Mouse (Mus musculus): ENCODE data around the gene Angptl2. TPM values are rescaled to one million over a fixed set of nuclear protein-coding genes. Genes with fewer than 3 reads are reported as not detected.

Angptl2 gene
- polyA plus RNA-seq, 1 experiment from 2014 or later: 35.8 TPM

DNA sequence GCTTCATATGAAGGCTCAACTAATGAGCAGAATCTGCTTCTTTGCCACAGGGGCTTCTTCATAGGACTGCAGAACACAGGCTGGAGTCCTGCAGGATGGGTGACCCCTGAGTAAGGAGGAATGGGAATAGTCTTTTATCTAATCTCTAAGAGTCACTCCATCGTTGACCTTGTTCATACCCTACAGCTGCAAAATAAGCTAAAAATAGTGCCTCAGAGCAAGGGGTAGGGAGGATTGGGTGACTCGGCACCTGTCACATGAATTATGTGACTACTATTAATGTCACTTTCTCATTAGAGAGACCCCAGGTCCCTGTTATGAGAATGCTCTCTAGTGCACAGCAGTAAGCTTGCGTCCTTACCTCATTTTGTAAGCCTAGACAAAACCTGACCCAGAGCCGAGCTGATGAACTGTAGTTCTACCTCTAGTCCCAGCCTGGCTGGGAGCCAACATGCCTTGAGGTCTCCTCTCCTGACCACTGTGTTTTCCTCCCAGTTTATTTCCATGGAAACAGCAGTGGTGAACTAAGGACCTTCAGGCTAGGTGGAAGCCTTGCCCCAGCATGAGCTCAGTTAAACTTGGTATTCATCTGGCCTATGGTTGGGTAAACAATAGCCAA, 37.8 kb downstream of the Angptl2 start:
- no peak overlapping the region for H3K4me2 ChIP-seq (ENCODE audit: low read depth, low read length)
- no peak overlapping the region for H3K9ac ChIP-seq (ENCODE audit: low read length)
- whole genome bisulfite sequencing: 51% methylated on average over 4 of the region's 4 CpGs
- no peaks in the 10 kb centered on the region for H3K27me3 ChIP-seq (ENCODE audit: control insufficient read depth, insufficient read depth, low read depth, low read length)
- no peaks in the 10 kb centered on the region for H3K36me3 ChIP-seq (ENCODE audit: control insufficient read depth, insufficient read depth, low read length)
- no peak overlapping the region for H3K4me3 ChIP-seq (ENCODE audit: low read length)
- no peak overlapping the region for H3K27ac ChIP-seq (ENCODE audit: low read length)
- ATAC-seq (ENCODE audit: low read depth): no peak
- no peaks in the 10 kb centered on the region for H3K4me1 ChIP-seq (replicated peaks; ENCODE audit: control insufficient read depth, insufficient read depth, low read length)
- H3K9me3 ChIP-seq (ENCODE audit: control insufficient read depth, low read length): no peaks in the 10 kb centered on the region

DNA sequence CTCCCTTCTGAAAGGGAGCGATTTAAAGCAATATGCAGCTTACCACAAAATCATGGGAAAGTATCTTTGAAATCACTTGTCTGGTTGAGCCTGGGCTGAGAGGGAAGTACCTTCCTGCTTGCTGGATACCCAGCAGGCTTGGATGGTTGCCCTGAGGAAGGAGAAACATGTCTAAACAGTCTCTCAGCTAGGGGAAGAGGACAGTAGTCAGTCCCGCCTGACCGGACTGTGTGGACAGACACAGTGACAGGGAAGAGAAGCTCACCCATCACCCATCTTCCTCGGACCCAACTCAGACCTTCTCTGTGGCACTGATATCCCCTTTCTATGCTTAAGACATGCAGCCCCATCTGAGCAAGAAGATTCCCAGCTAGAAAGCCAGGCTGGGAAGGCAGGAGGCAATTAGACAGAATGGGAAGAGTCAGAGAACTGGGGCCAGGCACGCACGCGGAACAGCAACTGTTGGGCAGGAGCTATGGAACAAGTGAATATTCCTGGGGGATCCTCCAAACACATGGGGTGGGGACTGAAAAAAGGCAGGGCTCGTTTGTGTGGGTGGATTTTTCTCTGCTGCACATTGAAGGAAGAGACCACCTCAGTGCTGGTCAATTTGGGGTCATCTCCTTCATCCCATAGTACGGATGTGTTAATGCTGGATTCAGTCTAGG, 38.6 kb downstream of the Angptl2 start:
- Histone ChIP-seq H3K4me3 (ENCODE audit: low read length) (no peak overlapping the region), H3K36me3 (ENCODE audit: control insufficient read depth, insufficient read depth, low read length) (no peaks in the 10 kb centered on the region), H3K9ac (ENCODE audit: low read length) (no peak overlapping the region), H3K4me1 (replicated peaks; ENCODE audit: control insufficient read depth, insufficient read depth, low read length) (no peaks in the 10 kb centered on the region), H3K27me3 (ENCODE audit: control insufficient read depth, insufficient read depth, low read depth, low read length) (no peaks in the 10 kb centered on the region), H3K9me3 (ENCODE audit: control insufficient read depth, low read length) (no peaks in the 10 kb centered on the region), H3K4me2 (ENCODE audit: low read depth, low read length) (no peak overlapping the region), H3K27ac (ENCODE audit: low read length) (no peak overlapping the region)
- no peak for ATAC-seq (ENCODE audit: low read depth)
- WGBS: 72% methylated on average over 9 of the region's 9 CpGs

DNA sequence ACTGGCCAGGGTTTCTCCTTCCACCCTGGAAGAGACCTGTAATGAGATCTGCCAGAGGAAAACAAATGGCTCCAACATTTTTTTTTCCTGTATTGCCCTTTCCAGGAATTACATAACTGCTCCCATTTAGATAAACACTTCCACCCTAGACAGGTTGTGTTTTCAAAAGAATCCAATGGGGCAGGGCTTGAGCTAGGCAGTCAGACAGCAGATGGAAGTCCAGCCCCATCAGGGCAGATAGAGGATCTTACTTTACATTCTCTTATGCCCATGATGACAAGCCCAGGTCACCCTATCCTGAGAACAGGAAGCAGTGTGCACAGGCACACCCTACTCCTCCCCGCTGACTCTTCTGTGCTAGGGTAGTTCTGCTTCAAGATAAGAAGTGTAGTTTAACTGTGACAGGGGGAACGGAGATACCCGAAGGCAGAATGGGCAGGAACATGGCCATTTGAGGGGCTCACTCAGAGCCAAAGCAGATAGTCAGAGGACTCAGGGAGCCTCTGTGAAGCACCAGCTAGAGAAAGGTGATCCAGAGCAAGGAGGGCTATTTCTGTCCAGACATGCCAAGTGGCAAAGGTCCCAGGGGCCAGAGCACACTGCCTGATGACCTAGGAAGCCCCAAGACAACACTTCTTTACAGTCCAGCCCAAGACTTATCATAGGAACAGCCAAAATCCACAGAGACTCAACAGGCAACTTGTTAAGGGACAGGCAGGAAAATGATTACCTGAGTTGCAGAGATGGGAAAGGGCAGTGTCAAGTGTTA, 41.1 kb downstream of the Angptl2 start:
- no peak for ATAC-seq (ENCODE audit: low read depth)
- no peaks in the 10 kb centered on the region for H3K9me3 ChIP-seq (ENCODE audit: control insufficient read depth, low read length)
- H3K4me2 ChIP-seq (ENCODE audit: low read depth, low read length): no peak overlapping the region
- H3K9ac ChIP-seq (ENCODE audit: low read length): no peak overlapping the region
- no peak overlapping the region for H3K4me3 ChIP-seq (ENCODE audit: low read length)
- H3K4me1 ChIP-seq (replicated peaks; ENCODE audit: control insufficient read depth, insufficient read depth, low read length): no peaks in the 10 kb centered on the region
- no peak overlapping the region for H3K27ac ChIP-seq (ENCODE audit: low read length)
- no peaks in the 10 kb centered on the region for H3K27me3 ChIP-seq (ENCODE audit: control insufficient read depth, insufficient read depth, low read depth, low read length)
- H3K36me3 ChIP-seq (ENCODE audit: control insufficient read depth, insufficient read depth, low read length): no peaks in the 10 kb centered on the region
- 70% methylated on average over 3 of the region's 3 CpGs for WGBS

DNA sequence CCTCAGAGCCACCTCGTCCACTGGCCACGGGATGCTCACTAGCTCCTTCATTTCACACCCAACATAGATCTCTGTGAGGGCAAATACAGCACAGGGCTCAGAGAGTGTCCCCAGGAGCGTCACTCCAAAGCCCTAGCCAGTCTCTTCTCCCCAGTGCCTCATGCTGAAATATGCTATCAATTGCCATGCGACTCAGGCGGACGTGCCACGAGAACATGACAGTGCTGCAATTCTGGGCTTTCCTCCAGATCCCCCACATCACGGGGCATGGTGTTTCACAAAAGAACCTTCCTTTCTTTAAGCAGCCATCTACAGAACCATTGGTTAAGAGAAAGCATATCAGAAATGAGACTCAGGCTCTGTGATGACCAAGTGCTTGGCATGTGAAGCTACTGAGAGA, 44.9 kb downstream of the Angptl2 start:
- Histone ChIP-seq H3K4me3 (ENCODE audit: low read length) (no peak overlapping the region), H3K27ac (ENCODE audit: low read length) (no peak overlapping the region), H3K4me2 (ENCODE audit: low read depth, low read length) (no peak overlapping the region), H3K9me3 (ENCODE audit: control insufficient read depth, low read length) (no peaks in the 10 kb centered on the region), H3K27me3 (ENCODE audit: control insufficient read depth, insufficient read depth, low read depth, low read length) (no peaks in the 10 kb centered on the region), H3K4me1 (replicated peaks; ENCODE audit: control insufficient read depth, insufficient read depth, low read length) (no peaks in the 10 kb centered on the region), H3K36me3 (ENCODE audit: control insufficient read depth, insufficient read depth, low read length) (no peaks in the 10 kb centered on the region), H3K9ac (ENCODE audit: low read length) (no peak overlapping the region)
- 65% methylated on average over 8 of the region's 8 CpGs for WGBS
- no peak for ATAC-seq (ENCODE audit: low read depth)

DNA sequence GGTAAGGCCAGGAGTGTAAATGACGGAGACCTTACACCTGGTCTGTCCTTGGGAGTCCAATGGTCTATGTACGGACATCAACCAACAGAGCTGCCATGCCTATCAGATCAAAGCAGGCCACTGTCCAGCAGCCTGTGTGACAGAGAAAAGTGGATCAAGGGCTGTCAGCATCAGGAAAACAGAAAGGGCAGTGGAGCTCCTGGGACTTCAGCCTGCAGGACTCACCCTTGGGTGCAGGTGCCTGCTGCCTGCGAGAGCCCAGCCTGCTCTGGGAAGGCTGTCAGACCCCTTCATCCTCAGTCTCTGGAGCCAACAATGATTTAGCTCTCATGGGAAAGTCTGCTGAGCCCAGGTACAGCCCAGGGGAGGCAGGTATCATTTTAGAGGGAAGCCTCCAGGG, 45.6 kb downstream of the Angptl2 start:
- no peak for ATAC-seq (ENCODE audit: low read depth)
- 88% methylated on average over 3 of the region's 3 CpGs for WGBS
- Histone ChIP-seq H3K9me3 (ENCODE audit: control insufficient read depth, low read length) (no peaks in the 10 kb centered on the region), H3K27me3 (ENCODE audit: control insufficient read depth, insufficient read depth, low read depth, low read length) (no peaks in the 10 kb centered on the region), H3K4me1 (replicated peaks; ENCODE audit: control insufficient read depth, insufficient read depth, low read length) (no peaks in the 10 kb centered on the region), H3K9ac (ENCODE audit: low read length) (no peak overlapping the region), H3K36me3 (ENCODE audit: control insufficient read depth, insufficient read depth, low read length) (no peaks in the 10 kb centered on the region), H3K27ac (ENCODE audit: low read length) (no peak overlapping the region), H3K4me2 (ENCODE audit: low read depth, low read length) (no peak overlapping the region), H3K4me3 (ENCODE audit: low read length) (no peak overlapping the region)

DNA sequence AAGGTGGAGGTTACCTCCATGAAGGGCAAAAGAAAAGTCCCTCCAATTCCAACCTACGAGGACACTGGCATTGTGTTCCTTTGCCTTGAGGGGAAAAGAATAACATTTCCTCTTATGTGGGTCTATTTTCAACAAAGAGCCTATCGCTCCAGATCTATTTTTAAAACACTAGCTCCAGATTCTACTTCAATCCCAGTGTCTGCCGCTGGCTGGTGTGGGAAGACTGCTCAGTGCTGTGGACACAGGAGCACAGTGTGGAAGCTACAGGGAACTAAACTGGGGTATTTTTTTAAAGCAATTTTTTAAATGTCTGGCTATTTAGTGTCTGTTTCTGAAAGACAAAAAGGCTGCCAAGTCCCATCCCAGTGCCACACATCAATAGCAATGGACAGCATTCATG, 49.9 kb downstream of the Angptl2 start:
- H3K27ac ChIP-seq (ENCODE audit: low read length): peak overlapping the region; percentile 66
- ATAC-seq (ENCODE audit: low read depth): no peak
- no peaks in the 10 kb centered on the region for H3K36me3 ChIP-seq (ENCODE audit: control insufficient read depth, insufficient read depth, low read length)
- H3K9me3 ChIP-seq (ENCODE audit: control insufficient read depth, low read length): no peaks in the 10 kb centered on the region
- H3K9ac ChIP-seq (ENCODE audit: low read length): no peak overlapping the region
- H3K4me1 ChIP-seq (replicated peaks; ENCODE audit: control insufficient read depth, insufficient read depth, low read length): no peaks in the 10 kb centered on the region
- WGBS: 59% methylated on average over 3 of the region's 3 CpGs
- no peak overlapping the region for H3K4me3 ChIP-seq (ENCODE audit: low read length)
- H3K4me2 ChIP-seq (ENCODE audit: low read depth, low read length): no peak overlapping the region
- H3K27me3 ChIP-seq (ENCODE audit: control insufficient read depth, insufficient read depth, low read depth, low read length): no peaks in the 10 kb centered on the region

DNA sequence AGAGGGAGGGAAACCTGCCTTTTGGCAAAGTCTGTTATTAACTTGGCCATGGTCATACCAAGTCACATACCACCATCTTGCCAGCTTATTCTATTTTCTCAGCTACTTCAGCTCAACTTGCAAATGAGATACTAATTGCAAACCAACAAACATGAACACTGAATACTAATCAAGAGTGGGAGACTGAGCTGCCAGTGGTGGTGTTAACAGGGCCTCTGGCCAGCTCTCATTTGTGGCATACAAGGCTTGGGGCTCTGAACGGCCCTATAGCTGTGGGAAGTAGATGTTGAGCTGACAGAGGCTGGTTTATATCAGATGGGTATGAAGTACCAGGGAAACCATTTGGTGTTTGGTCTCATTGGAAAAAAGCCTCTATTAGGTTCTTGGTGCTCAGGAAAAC, 51.2 kb downstream of the Angptl2 start:
- H3K27ac ChIP-seq (ENCODE audit: low read length): no peak overlapping the region

DNA sequence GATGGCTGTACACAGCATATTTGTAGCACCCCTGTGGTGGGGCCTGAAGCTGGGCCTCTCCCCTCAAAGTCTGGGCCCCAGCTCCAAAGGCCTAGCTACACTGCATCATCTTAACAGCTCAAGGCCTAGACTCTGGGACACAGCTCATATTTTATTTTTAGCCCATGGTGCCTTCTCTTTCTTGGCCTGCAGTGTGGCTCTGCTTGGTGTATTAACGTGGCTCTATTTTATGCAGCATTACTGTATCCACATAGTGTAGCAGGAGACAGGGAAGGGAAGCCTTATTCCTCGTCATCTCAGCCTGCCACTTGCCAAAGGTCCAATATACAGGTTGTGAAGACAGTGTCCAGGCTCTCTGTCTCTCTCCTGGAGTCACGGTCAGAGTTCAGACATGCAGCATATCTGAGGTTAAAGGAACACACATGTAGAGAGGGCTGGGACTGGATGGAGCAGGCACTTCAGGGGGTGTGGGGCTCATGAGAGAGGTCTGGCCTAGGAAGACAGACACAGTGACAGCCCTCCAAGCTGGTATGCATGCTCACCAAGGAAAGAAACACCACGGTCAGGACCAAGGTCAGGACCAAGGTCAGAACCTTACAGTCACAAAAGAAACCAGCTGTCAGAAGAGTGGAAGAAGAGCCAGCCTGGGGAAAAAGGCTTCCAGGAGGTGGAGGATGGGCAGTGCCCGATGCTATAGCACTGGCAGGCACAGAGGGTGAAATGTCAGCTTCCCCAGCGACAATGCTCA, 52.7 kb downstream of the Angptl2 start:
- Histone ChIP-seq H3K4me1 (replicated peaks; ENCODE audit: control insufficient read depth, insufficient read depth, low read length) (peaks cover 4% of the 10 kb centered on the region; the same call in 1 of the 2 replicates), H3K4me2 (ENCODE audit: low read depth, low read length) (no peak overlapping the region), H3K27ac (ENCODE audit: low read length) (no peak overlapping the region), H3K9ac (ENCODE audit: low read length) (no peak overlapping the region), H3K36me3 (ENCODE audit: control insufficient read depth, insufficient read depth, low read length) (no peaks in the 10 kb centered on the region), H3K4me3 (ENCODE audit: low read length) (no peak overlapping the region), H3K9me3 (ENCODE audit: control insufficient read depth, low read length) (no peaks in the 10 kb centered on the region), H3K27me3 (ENCODE audit: control insufficient read depth, insufficient read depth, low read depth, low read length) (no peaks in the 10 kb centered on the region)
- 72% methylated on average over 6 of the region's 6 CpGs for WGBS
- no peak for ATAC-seq (ENCODE audit: low read depth)

More for the DNA sequence above, 51.2 kb downstream of the Angptl2 start:
- H3K9ac ChIP-seq (ENCODE audit: low read length): no peak overlapping the region
- no peak overlapping the region for H3K4me2 ChIP-seq (ENCODE audit: low read depth, low read length)
- no peak overlapping the region for H3K4me3 ChIP-seq (ENCODE audit: low read length)
- H3K9me3 ChIP-seq (ENCODE audit: control insufficient read depth, low read length): no peaks in the 10 kb centered on the region
- H3K4me1 ChIP-seq (replicated peaks; ENCODE audit: control insufficient read depth, insufficient read depth, low read length): no peaks in the 10 kb centered on the region
- no peaks in the 10 kb centered on the region for H3K36me3 ChIP-seq (ENCODE audit: control insufficient read depth, insufficient read depth, low read length)
- no peaks in the 10 kb centered on the region for H3K27me3 ChIP-seq (ENCODE audit: control insufficient read depth, insufficient read depth, low read depth, low read length)
- ATAC-seq (ENCODE audit: low read depth): no peak
- 87% methylated on average over 1 of the region's 1 CpGs for WGBS

DNA sequence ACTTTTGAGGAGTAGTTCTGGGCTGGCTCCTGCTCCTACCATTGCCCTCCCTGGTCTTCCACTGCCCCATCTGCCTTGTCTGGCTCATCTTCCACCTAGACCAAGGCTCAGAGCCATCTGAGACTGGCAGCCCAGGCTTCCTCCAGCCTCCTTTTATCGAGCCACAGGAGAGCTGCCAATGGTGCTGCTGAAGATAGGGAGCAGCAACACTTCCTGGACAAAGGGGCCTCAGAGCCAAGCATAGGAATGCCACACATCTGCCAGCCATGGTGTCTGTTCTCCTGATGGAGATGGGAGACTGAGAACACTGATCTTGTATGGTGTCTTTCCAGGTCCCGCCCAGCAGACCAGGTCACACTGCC, 53.2 kb downstream of the Angptl2 start:
- ATAC-seq (ENCODE audit: low read depth): no peak
- no peak overlapping the region for H3K4me3 ChIP-seq (ENCODE audit: low read length)
- no peaks in the 10 kb centered on the region for H3K27me3 ChIP-seq (ENCODE audit: control insufficient read depth, insufficient read depth, low read depth, low read length)
- no peak overlapping the region for H3K27ac ChIP-seq (ENCODE audit: low read length)
- H3K9ac ChIP-seq (ENCODE audit: low read length): no peak overlapping the region
- peaks cover 4% of the 10 kb centered on the region; the same call in 1 of the 2 replicates for H3K4me1 ChIP-seq (replicated peaks; ENCODE audit: control insufficient read depth, insufficient read depth, low read length)
- no peaks in the 10 kb centered on the region for H3K36me3 ChIP-seq (ENCODE audit: control insufficient read depth, insufficient read depth, low read length)
- H3K9me3 ChIP-seq (ENCODE audit: control insufficient read depth, low read length): no peaks in the 10 kb centered on the region
- no peak overlapping the region for H3K4me2 ChIP-seq (ENCODE audit: low read depth, low read length)
- 71% methylated on average over 2 of the region's 2 CpGs for WGBS
